Mouse (Mus musculus): Measurements from ENCODE around the gene Cdc37. TPM values are rescaled to one million over a fixed set of nuclear protein-coding genes. Genes with fewer than 3 reads are reported as not detected.

The Cdc37 gene
- polyA plus RNA-seq, 1 experiment from 2014 or later: 161 TPM

GRCm38 (mm10) chr9:21117073-21117472 is 32.7 kb downstream of the Cdc37 start:
- ATAC-seq (ENCODE audit: low FRiP score, low TSS enrichment) (no peak), DNase-seq (ENCODE audit: low spot score) (no peak)
- no peaks in the 10 kb centered on the region for H3K4me1 ChIP-seq (replicated peaks; ENCODE audit: control insufficient read depth, insufficient read depth)
- H3K27me3 ChIP-seq (ENCODE audit: control insufficient read depth, insufficient read depth, low read length): no peaks in the 10 kb centered on the region
- no peak overlapping the region for H3K4me3 ChIP-seq (ENCODE audit: low read depth, low read length)
- 69% methylated on average over 6 of the region's 6 CpGs for WGBS
- no peak overlapping the region for H3K4me2 ChIP-seq (replicated peaks; ENCODE audit: low read depth)
- no peak overlapping the region for H3K27ac ChIP-seq (replicated peaks)
- H3K9ac ChIP-seq (ENCODE audit: low read length): no peak overlapping the region
- TF ChIP-seq EP300 (optimal IDR thresholded peaks at IDR 0.05): no peak
- no peak for TF ChIP-seq CTCF (IDR thresholded peaks at IDR 0.05; ENCODE audit: low read depth)
- H3K36me3 ChIP-seq (ENCODE audit: control insufficient read depth, insufficient read depth, low read length): peaks cover 3% of the 10 kb centered on the region; the same call in 1 of the 2 replicates
- no peaks in the 10 kb centered on the region for H3K9me3 ChIP-seq (ENCODE audit: control insufficient read depth, low read length)

GRCm38 (mm10) chr9:21115105-21115504 is 34.7 kb downstream of the Cdc37 start:
- no peak for ATAC-seq (ENCODE audit: low FRiP score, low TSS enrichment)
- Histone ChIP-seq H3K36me3 (ENCODE audit: control insufficient read depth, insufficient read depth, low read length) (peaks cover 2% of the 10 kb centered on the region; the same call in 1 of the 2 replicates), H3K4me2 (replicated peaks; ENCODE audit: low read depth) (no peak overlapping the region), H3K9me3 (ENCODE audit: control insufficient read depth, low read length) (no peaks in the 10 kb centered on the region), H3K4me1 (replicated peaks; ENCODE audit: control insufficient read depth, insufficient read depth) (no peaks in the 10 kb centered on the region), H3K9ac (ENCODE audit: low read length) (no peak overlapping the region), H3K4me3 (ENCODE audit: low read depth, low read length) (no peak overlapping the region), H3K27me3 (ENCODE audit: control insufficient read depth, insufficient read depth, low read length) (no peaks in the 10 kb centered on the region), H3K27ac (replicated peaks) (no peak overlapping the region)
- WGBS: 90% methylated on average over 8 of the region's 8 CpGs
- DNase-seq (ENCODE audit: low spot score): no peak
- TF ChIP-seq CTCF (IDR thresholded peaks at IDR 0.05; ENCODE audit: low read depth) (no peak), EP300 (optimal IDR thresholded peaks at IDR 0.05) (no peak)

GRCm38 (mm10) chr9:21114190-21114589 is 35.6 kb downstream of the Cdc37 start:
- H3K36me3 ChIP-seq (ENCODE audit: control insufficient read depth, insufficient read depth, low read length): peaks cover 2% of the 10 kb centered on the region; the same call in 1 of the 2 replicates
- H3K9me3 ChIP-seq (ENCODE audit: control insufficient read depth, low read length): no peaks in the 10 kb centered on the region
- ATAC-seq (ENCODE audit: low FRiP score, low TSS enrichment): no peak
- no peaks in the 10 kb centered on the region for H3K4me1 ChIP-seq (replicated peaks; ENCODE audit: control insufficient read depth, insufficient read depth)
- H3K4me3 ChIP-seq (ENCODE audit: low read depth, low read length): no peak overlapping the region
- no peak overlapping the region for H3K9ac ChIP-seq (ENCODE audit: low read length)
- H3K4me2 ChIP-seq (replicated peaks; ENCODE audit: low read depth): no peak overlapping the region
- TF ChIP-seq EP300 (optimal IDR thresholded peaks at IDR 0.05): no peak
- TF ChIP-seq CTCF (IDR thresholded peaks at IDR 0.05; ENCODE audit: low read depth): no peak
- H3K27me3 ChIP-seq (ENCODE audit: control insufficient read depth, insufficient read depth, low read length): no peaks in the 10 kb centered on the region
- no peak overlapping the region for H3K27ac ChIP-seq (replicated peaks)
- 86% methylated on average over 7 of the region's 7 CpGs for WGBS
- DNase-seq (ENCODE audit: low spot score): no peak

GRCm38 (mm10) chr9:21113751-21114150 is 36.0 kb downstream of the Cdc37 start:
- Histone ChIP-seq H3K27me3 (ENCODE audit: control insufficient read depth, insufficient read depth, low read length) (no peaks in the 10 kb centered on the region), H3K4me1 (replicated peaks; ENCODE audit: control insufficient read depth, insufficient read depth) (no peaks in the 10 kb centered on the region), H3K36me3 (ENCODE audit: control insufficient read depth, insufficient read depth, low read length) (peaks cover 2% of the 10 kb centered on the region; the same call in 1 of the 2 replicates), H3K9me3 (ENCODE audit: control insufficient read depth, low read length) (no peaks in the 10 kb centered on the region), H3K4me2 (replicated peaks; ENCODE audit: low read depth) (no peak overlapping the region), H3K4me3 (ENCODE audit: low read depth, low read length) (no peak overlapping the region), H3K9ac (ENCODE audit: low read length) (no peak overlapping the region), H3K27ac (replicated peaks) (no peak overlapping the region)
- DNase-seq (ENCODE audit: low spot score) (no peak), ATAC-seq (ENCODE audit: low FRiP score, low TSS enrichment) (no peak)
- 81% methylated on average over 6 of the region's 6 CpGs for WGBS
- TF ChIP-seq CTCF (IDR thresholded peaks at IDR 0.05; ENCODE audit: low read depth) (no peak), EP300 (optimal IDR thresholded peaks at IDR 0.05) (no peak)

GRCm38 (mm10) chr9:21107607-21108237 is 42.1 kb downstream of the Cdc37 start:
- no peak overlapping the region for H3K27ac ChIP-seq (replicated peaks)
- DNase-seq (ENCODE audit: low spot score): peak; percentile 58
- peaks cover 2% of the 10 kb centered on the region; the same call in 1 of the 2 replicates for H3K36me3 ChIP-seq (ENCODE audit: control insufficient read depth, insufficient read depth, low read length)
- H3K9ac ChIP-seq (ENCODE audit: low read length): no peak overlapping the region
- TF ChIP-seq CTCF (IDR thresholded peaks at IDR 0.05; ENCODE audit: low read depth) (no peak), EP300 (optimal IDR thresholded peaks at IDR 0.05) (no peak)
- H3K27me3 ChIP-seq (ENCODE audit: control insufficient read depth, insufficient read depth, low read length): no peaks in the 10 kb centered on the region
- H3K4me3 ChIP-seq (ENCODE audit: low read depth, low read length): no peak overlapping the region
- no peak for ATAC-seq (ENCODE audit: low FRiP score, low TSS enrichment)
- WGBS: 39% methylated on average over 23 of the region's 23 CpGs
- H3K9me3 ChIP-seq (ENCODE audit: control insufficient read depth, low read length): no peaks in the 10 kb centered on the region
- no peaks in the 10 kb centered on the region for H3K4me1 ChIP-seq (replicated peaks; ENCODE audit: control insufficient read depth, insufficient read depth)
- H3K4me2 ChIP-seq (replicated peaks; ENCODE audit: low read depth): no peak overlapping the region

- TF ChIP-seq EP300 (optimal IDR thresholded peaks at IDR 0.05) (no peak), CTCF (IDR thresholded peaks at IDR 0.05; ENCODE audit: low read depth) (no peak)
- Histone ChIP-seq H3K9me3 (ENCODE audit: control insufficient read depth, low read length) (no peaks in the 10 kb centered on the region), H3K4me3 (ENCODE audit: low read depth, low read length) (no peak overlapping the region), H3K36me3 (ENCODE audit: control insufficient read depth, insufficient read depth, low read length) (peaks cover 2% of the 10 kb centered on the region; the same call in 1 of the 2 replicates), H3K27me3 (ENCODE audit: control insufficient read depth, insufficient read depth, low read length) (no peaks in the 10 kb centered on the region), H3K9ac (ENCODE audit: low read length) (no peak overlapping the region), H3K4me1 (replicated peaks; ENCODE audit: control insufficient read depth, insufficient read depth) (no peaks in the 10 kb centered on the region), H3K27ac (replicated peaks) (no peak overlapping the region), H3K4me2 (replicated peaks; ENCODE audit: low read depth) (no peak overlapping the region)
- ATAC-seq (ENCODE audit: low FRiP score, low TSS enrichment): no peak
- no peak for DNase-seq (ENCODE audit: low spot score)
- whole genome bisulfite sequencing: 61% methylated on average over 5 of the region's 5 CpGs
Measured at GRCm38 (mm10) chr9:21105760-21106564, 43.8 kb downstream of the Cdc37 start.

All from stomach, postnatal 0 days (tissue).